Mouse (Mus musculus): ENCODE results near the gene Ece1.

The Ece1 gene

GRCm38 (mm10) chr4:137991240-137991639 lies 129.2 kb downstream of the Ece1 start:
- DNase-seq, result no peak

GRCm38 (mm10) chr4:137992890-137993289 lies 130.9 kb downstream of the Ece1 start, which contains the start of gene Eif4g3:
Eif4g3 (plus strand) TSS chr4:137993022.
- no peak for DNase-seq

- DNase-seq, result peak; percentile 100
Observed at GRCm38 (mm10) chr4:137993291-137993758, 131.3 kb downstream of the Ece1 start.

- DNase-seq, result peak; percentile 60 to 66
Observed at GRCm38 (mm10) chr4:137993821-137994561, 132.0 kb downstream of the Ece1 start.

GRCm38 (mm10) chr4:137994562-137995336 lies 132.7 kb downstream of the Ece1 start:
- no peak for DNase-seq

- peak; percentile 40 to 45 for DNase-seq
Observed at GRCm38 (mm10) chr4:137995399-137995798, 133.4 kb downstream of the Ece1 start.

GRCm38 (mm10) chr4:137998232-137998631 lies 136.2 kb downstream of the Ece1 start:
- DNase-seq, result no peak

- DNase-seq, result peak; percentile 70 to 76
Observed at GRCm38 (mm10) chr4:138000682-138001081, 138.6 kb downstream of the Ece1 start.

- DNase-seq, result no peak
Observed at GRCm38 (mm10) chr4:138003909-138004610, 142.0 kb downstream of the Ece1 start.

- DNase-seq, result no peak
Observed at GRCm38 (mm10) chr4:138005781-138006180, 143.7 kb downstream of the Ece1 start.

- DNase-seq, result no peak
Observed at GRCm38 (mm10) chr4:138006951-138007613, 145.0 kb downstream of the Ece1 start.

- no peak for DNase-seq
Observed at GRCm38 (mm10) chr4:138008646-138009045, 146.6 kb downstream of the Ece1 start.

GRCm38 (mm10) chr4:138009786-138010502 lies 147.9 kb downstream of the Ece1 start:
- DNase-seq, result peak in 1 of 2 experiments; percentile 46

GRCm38 (mm10) chr4:138013723-138014479 lies 151.9 kb downstream of the Ece1 start:
- DNase-seq, result no peak
